ENCODE assay signal across 7 mouse cellular contexts in genomic region chr1:152612535-152613157, GRCm38 (mm10).
A peak's percentile ranks its signal among the peaks of the same experiment; 100 is the strongest.
DNase-seq lines count a peak whose midpoint lies in the region; ATAC-seq and TF ChIP-seq lines count a peak whose summit lies in the region.

No protein-coding gene starts in this region.

- H3K9me3 ChIP-seq in lung, embryonic 14.5 days (ENCODE audit: low read depth, low read length) = no peaks in the 10 kb centered on the region
- H3K9me3 ChIP-seq in stomach, embryonic 15.5 days = no peaks in the 10 kb centered on the region

- peaks cover 36% of the 10 kb centered on the region for H3K4me1 ChIP-seq in lung, embryonic 14.5 days (ENCODE audit: insufficient read depth)
- peaks cover 26% of the 10 kb centered on the region for H3K4me1 ChIP-seq in stomach, embryonic 15.5 days

- H3K4me2 ChIP-seq in lung, embryonic 14.5 days = peak overlapping the region; percentile 32; the same call in 1 of the 2 replicates
- no peak overlapping the region; the same call in none of the 2 replicates for H3K4me2 ChIP-seq in stomach, embryonic 15.5 days

- 0 out of 2 replicates have a peak, but pooled peaks have one; percentile 19 for ATAC-seq in lung, embryonic 14.5 days (ENCODE audit: insufficient read depth)
- ATAC-seq in hematopoietic stem cell, adult 5-6 weeks (replicated peaks in 1 of 2; ENCODE audit: insufficient read depth in 1 of 2, low FRiP score in 2 of 2, low TSS enrichment in 1 of 2, low read depth in 1 of 2, poor library complexity in 2 of 2, severe bottlenecking in 2 of 2) = peak; percentile 60 to 79
- no peak for ATAC-seq in stomach, embryonic 15.5 days (ENCODE audit: insufficient read depth, low FRiP score, low read depth)

- no peaks in the 10 kb centered on the region for H3K27me3 ChIP-seq in lung, embryonic 14.5 days (ENCODE audit: insufficient read depth, low read length)
- no peaks in the 10 kb centered on the region for H3K27me3 ChIP-seq in stomach, embryonic 15.5 days (replicated peaks)

- intact Hi-C loops in left cerebral cortex, postnatal 10 days (cut with DNase I) = no loop called here
- intact Hi-C loops in left cerebral cortex, postnatal 4 days (cut with DNase I) = no loop called here

- H3K4me3 ChIP-seq in lung, embryonic 14.5 days (ENCODE audit: low read depth, low read length) = no peak overlapping the region
- no peak overlapping the region for H3K4me3 ChIP-seq in stomach, embryonic 15.5 days (replicated peaks)

- peaks cover 26% of the 10 kb centered on the region; the same call in 1 of the 2 replicates for H3K36me3 ChIP-seq in lung, embryonic 14.5 days (ENCODE audit: insufficient read depth)
- no peaks in the 10 kb centered on the region for H3K36me3 ChIP-seq in stomach, embryonic 15.5 days

- TF ChIP-seq CTCF in lung, embryonic 14.5 days (IDR thresholded peaks at IDR 0.05; ENCODE audit: low read depth) = no peak

- H3K9ac ChIP-seq in lung, embryonic 14.5 days = no peak overlapping the region
- no peak overlapping the region for H3K9ac ChIP-seq in stomach, embryonic 15.5 days

- H3K27ac ChIP-seq in lung, embryonic 14.5 days (ENCODE audit: low read depth) = peak overlapping the region; percentile 50; the same call in 1 of the 2 replicates
- peak overlapping the region; percentile 37 for H3K27ac ChIP-seq in stomach, embryonic 15.5 days

- peak; percentile 42 for DNase-seq in lung, embryonic 14.5 days
- no peak for DNase-seq in lung, postnatal 10 days
- peak; percentile 74 for DNase-seq in kidney, postnatal 10 days
- no peak for DNase-seq in left cerebral cortex, postnatal 10 days (ENCODE audit: extremely low spot score in 1 of 2, low spot score in 2 of 2)
- DNase-seq in left cerebral cortex, postnatal 4 days = no peak

- 71% methylated on average over 12 of the region's 12 CpGs for WGBS in lung, embryonic 14.5 days
- WGBS in stomach, embryonic 15.5 days = 79% methylated on average over 12 of the region's 12 CpGs

Comparison
In these comparisons a context has a peak if more than half of its experiments do, and no peak if none do; other contexts are left out.
1. DNase-seq: peak in lung, embryonic 14.5 days (single experiment) and kidney, postnatal 10 days (single experiment); none in lung, postnatal 10 days (single experiment), left cerebral cortex, postnatal 10 days (0 of 2) and left cerebral cortex, postnatal 4 days (single experiment).